Mouse (Mus musculus): ENCODE data around the gene Ift172. TPM values are rescaled to one million over a fixed set of nuclear protein-coding genes. Genes with fewer than 3 reads are reported as not detected.

Ift172 gene
- polyA plus RNA-seq, 1 experiment from 2014 or later = 28.5 TPM

GRCm38 (mm10) chr5:31289626-31290230 is 1.2 kb downstream of the Ift172 start:
- Histone ChIP-seq H3K4me2 (ENCODE audit: low read length) (peak overlapping the region; percentile 71), H3K4me3 (ENCODE audit: control insufficient read depth in 1 of 2, insufficient read depth in 1 of 2, low read depth in 1 of 2, low read length in 2 of 2) (no peak overlapping the region), H3K9me3 (ENCODE audit: control insufficient read depth, low read length) (no peaks in the 10 kb centered on the region), H3K27me3 (ENCODE audit: control insufficient read depth, insufficient read depth, low read length) (no peaks in the 10 kb centered on the region), H3K36me3 (ENCODE audit: control insufficient read depth, insufficient read depth, low read length) (peaks cover 37% of the 10 kb centered on the region), H3K27ac (replicated peaks in 1 of 2; ENCODE audit: control insufficient read depth in 1 of 2, insufficient read depth in 1 of 2, low read depth in 2 of 2, low read length in 2 of 2) (no peak overlapping the region), H3K9ac (ENCODE audit: low read length) (no peak overlapping the region), H3K4me1 (ENCODE audit: control insufficient read depth in 2 of 2, insufficient read depth in 2 of 2, low read length in 2 of 2) (peaks cover 3 to 14% of the 10 kb centered on the region in 2 experiments; a peak in 2 of 4 replicates)
- no peak for ATAC-seq (ENCODE audit: insufficient number of reproducible peaks, insufficient read depth, low FRiP score, low read depth)
- 62% methylated on average over 3 of the region's 3 CpGs for WGBS

GRCm38 (mm10) chr5:31288655-31289054 is 2.3 kb downstream of the Ift172 start:
- Histone ChIP-seq H3K4me1 (ENCODE audit: control insufficient read depth in 2 of 2, insufficient read depth in 2 of 2, low read length in 2 of 2) (peaks cover 3 to 13% of the 10 kb centered on the region in 2 experiments; a peak in 2 of 4 replicates), H3K36me3 (ENCODE audit: control insufficient read depth, insufficient read depth, low read length) (peaks cover 47% of the 10 kb centered on the region), H3K9me3 (ENCODE audit: control insufficient read depth, low read length) (no peaks in the 10 kb centered on the region), H3K9ac (ENCODE audit: low read length) (no peak overlapping the region), H3K4me2 (ENCODE audit: low read length) (no peak overlapping the region), H3K27me3 (ENCODE audit: control insufficient read depth, insufficient read depth, low read length) (no peaks in the 10 kb centered on the region), H3K27ac (replicated peaks in 1 of 2; ENCODE audit: control insufficient read depth in 1 of 2, insufficient read depth in 1 of 2, low read depth in 2 of 2, low read length in 2 of 2) (no peak overlapping the region), H3K4me3 (ENCODE audit: control insufficient read depth in 1 of 2, insufficient read depth in 1 of 2, low read depth in 1 of 2, low read length in 2 of 2) (no peak overlapping the region)
- WGBS = 71% methylated on average over 3 of the region's 3 CpGs
- ATAC-seq (ENCODE audit: insufficient number of reproducible peaks, insufficient read depth, low FRiP score, low read depth) = no peak

- H3K9me3 ChIP-seq (ENCODE audit: control insufficient read depth, low read length) = no peaks in the 10 kb centered on the region
- no peak overlapping the region for H3K9ac ChIP-seq (ENCODE audit: low read length)
- 73% methylated on average over 4 of the region's 4 CpGs for whole genome bisulfite sequencing
- no peak overlapping the region for H3K27ac ChIP-seq (replicated peaks in 1 of 2; ENCODE audit: control insufficient read depth in 1 of 2, insufficient read depth in 1 of 2, low read depth in 2 of 2, low read length in 2 of 2)
- no peak overlapping the region for H3K4me2 ChIP-seq (ENCODE audit: low read length)
- peaks cover 3 to 13% of the 10 kb centered on the region in 2 experiments; a peak in 2 of 4 replicates for H3K4me1 ChIP-seq (ENCODE audit: control insufficient read depth in 2 of 2, insufficient read depth in 2 of 2, low read length in 2 of 2)
- ATAC-seq (ENCODE audit: insufficient number of reproducible peaks, insufficient read depth, low FRiP score, low read depth) = no peak
- H3K36me3 ChIP-seq (ENCODE audit: control insufficient read depth, insufficient read depth, low read length) = peaks cover 49% of the 10 kb centered on the region
- no peaks in the 10 kb centered on the region for H3K27me3 ChIP-seq (ENCODE audit: control insufficient read depth, insufficient read depth, low read length)
- no peak overlapping the region for H3K4me3 ChIP-seq (ENCODE audit: control insufficient read depth in 1 of 2, insufficient read depth in 1 of 2, low read depth in 1 of 2, low read length in 2 of 2)
These were observed 2.7 kb downstream of the Ift172 start for GRCm38 (mm10) chr5:31288225-31288624.

GRCm38 (mm10) chr5:31279245-31279988 is 11.5 kb downstream of the Ift172 start:
- H3K4me1 ChIP-seq (ENCODE audit: control insufficient read depth in 2 of 2, insufficient read depth in 2 of 2, low read length in 2 of 2) = no peaks in the 10 kb centered on the region
- H3K27ac ChIP-seq (replicated peaks in 1 of 2; ENCODE audit: control insufficient read depth in 1 of 2, insufficient read depth in 1 of 2, low read depth in 2 of 2, low read length in 2 of 2) = no peak overlapping the region
- H3K4me3 ChIP-seq (ENCODE audit: control insufficient read depth in 1 of 2, insufficient read depth in 1 of 2, low read depth in 1 of 2, low read length in 2 of 2) = no peak overlapping the region
- H3K4me2 ChIP-seq (ENCODE audit: low read length) = no peak overlapping the region
- no peak for ATAC-seq (ENCODE audit: insufficient number of reproducible peaks, insufficient read depth, low FRiP score, low read depth)
- 78% methylated on average over 20 of the region's 20 CpGs for WGBS
- no peak overlapping the region for H3K9ac ChIP-seq (ENCODE audit: low read length)
- peaks cover 98% of the 10 kb centered on the region for H3K36me3 ChIP-seq (ENCODE audit: control insufficient read depth, insufficient read depth, low read length)
- no peaks in the 10 kb centered on the region for H3K9me3 ChIP-seq (ENCODE audit: control insufficient read depth, low read length)
- no peaks in the 10 kb centered on the region for H3K27me3 ChIP-seq (ENCODE audit: control insufficient read depth, insufficient read depth, low read length)

- H3K4me1 ChIP-seq (ENCODE audit: control insufficient read depth in 2 of 2, insufficient read depth in 2 of 2, low read length in 2 of 2) = no peaks in the 10 kb centered on the region
- no peak overlapping the region for H3K4me2 ChIP-seq (ENCODE audit: low read length)
- no peak overlapping the region for H3K27ac ChIP-seq (replicated peaks in 1 of 2; ENCODE audit: control insufficient read depth in 1 of 2, insufficient read depth in 1 of 2, low read depth in 2 of 2, low read length in 2 of 2)
- H3K36me3 ChIP-seq (ENCODE audit: control insufficient read depth, insufficient read depth, low read length) = peaks cover 70% of the 10 kb centered on the region
- 78% methylated on average over 6 of the region's 6 CpGs for WGBS
- no peaks in the 10 kb centered on the region for H3K27me3 ChIP-seq (ENCODE audit: control insufficient read depth, insufficient read depth, low read length)
- no peak for ATAC-seq (ENCODE audit: insufficient number of reproducible peaks, insufficient read depth, low FRiP score, low read depth)
- H3K9ac ChIP-seq (ENCODE audit: low read length) = no peak overlapping the region
- no peaks in the 10 kb centered on the region for H3K9me3 ChIP-seq (ENCODE audit: control insufficient read depth, low read length)
- H3K4me3 ChIP-seq (ENCODE audit: control insufficient read depth in 1 of 2, insufficient read depth in 1 of 2, low read depth in 1 of 2, low read length in 2 of 2) = no peak overlapping the region
These were observed 17.9 kb downstream of the Ift172 start for GRCm38 (mm10) chr5:31273018-31273417.

- H3K4me1 ChIP-seq (ENCODE audit: control insufficient read depth in 2 of 2, insufficient read depth in 2 of 2, low read length in 2 of 2) = no peaks in the 10 kb centered on the region
- 73% methylated on average over 6 of the region's 6 CpGs for WGBS
- ATAC-seq (ENCODE audit: insufficient number of reproducible peaks, insufficient read depth, low FRiP score, low read depth) = no peak
These were observed 23.2 kb downstream of the Ift172 start for GRCm38 (mm10) chr5:31267686-31268085.

GRCm38 (mm10) chr5:31266101-31266500 is 24.8 kb downstream of the Ift172 start:
- Histone ChIP-seq H3K36me3 (ENCODE audit: control insufficient read depth, insufficient read depth, low read length) (peaks cover 92% of the 10 kb centered on the region), H3K9me3 (ENCODE audit: control insufficient read depth, low read length) (no peaks in the 10 kb centered on the region), H3K4me1 (ENCODE audit: control insufficient read depth in 2 of 2, insufficient read depth in 2 of 2, low read length in 2 of 2) (no peaks in the 10 kb centered on the region), H3K27me3 (ENCODE audit: control insufficient read depth, insufficient read depth, low read length) (no peaks in the 10 kb centered on the region), H3K9ac (ENCODE audit: low read length) (no peak overlapping the region), H3K4me2 (ENCODE audit: low read length) (no peak overlapping the region), H3K4me3 (ENCODE audit: control insufficient read depth in 1 of 2, insufficient read depth in 1 of 2, low read depth in 1 of 2, low read length in 2 of 2) (no peak overlapping the region), H3K27ac (replicated peaks in 1 of 2; ENCODE audit: control insufficient read depth in 1 of 2, insufficient read depth in 1 of 2, low read depth in 2 of 2, low read length in 2 of 2) (no peak overlapping the region)
- WGBS = 72% methylated on average over 7 of the region's 7 CpGs
- ATAC-seq (ENCODE audit: insufficient number of reproducible peaks, insufficient read depth, low FRiP score, low read depth) = no peak

More at GRCm38 (mm10) chr5:31267686-31268085, 23.2 kb downstream of the Ift172 start:
- Histone ChIP-seq H3K4me2 (ENCODE audit: low read length) (no peak overlapping the region), H3K9me3 (ENCODE audit: control insufficient read depth, low read length) (no peaks in the 10 kb centered on the region), H3K27me3 (ENCODE audit: control insufficient read depth, insufficient read depth, low read length) (no peaks in the 10 kb centered on the region), H3K9ac (ENCODE audit: low read length) (no peak overlapping the region), H3K27ac (replicated peaks in 1 of 2; ENCODE audit: control insufficient read depth in 1 of 2, insufficient read depth in 1 of 2, low read depth in 2 of 2, low read length in 2 of 2) (no peak overlapping the region), H3K4me3 (ENCODE audit: control insufficient read depth in 1 of 2, insufficient read depth in 1 of 2, low read depth in 1 of 2, low read length in 2 of 2) (no peak overlapping the region), H3K36me3 (ENCODE audit: control insufficient read depth, insufficient read depth, low read length) (peaks cover 82% of the 10 kb centered on the region)
